Mouse (Mus musculus) olfactory bulb, adult 2 months (tissue): ENCODE data around the gene Ptp4a2.

Experiments used
- CTCF ChIP-seq: fragments of 200-500 bp; IDR thresholded peaks from 2 replicates; pipeline ENCODE4 v1.5.1; 2012; ENCODE audit warnings: low read depth, mild to moderate bottlenecking, low read length, moderate library complexity; ENCODE audit not compliant: insufficient read depth
- POLR2A ChIP-seq: fragments of 200-500 bp; IDR thresholded peaks from 2 replicates; pipeline ENCODE4 v1.6.1; 2012; ENCODE audit warnings: mild to moderate bottlenecking, low read depth, low read length, moderate library complexity; ENCODE audit not compliant: insufficient read depth

DNA sequence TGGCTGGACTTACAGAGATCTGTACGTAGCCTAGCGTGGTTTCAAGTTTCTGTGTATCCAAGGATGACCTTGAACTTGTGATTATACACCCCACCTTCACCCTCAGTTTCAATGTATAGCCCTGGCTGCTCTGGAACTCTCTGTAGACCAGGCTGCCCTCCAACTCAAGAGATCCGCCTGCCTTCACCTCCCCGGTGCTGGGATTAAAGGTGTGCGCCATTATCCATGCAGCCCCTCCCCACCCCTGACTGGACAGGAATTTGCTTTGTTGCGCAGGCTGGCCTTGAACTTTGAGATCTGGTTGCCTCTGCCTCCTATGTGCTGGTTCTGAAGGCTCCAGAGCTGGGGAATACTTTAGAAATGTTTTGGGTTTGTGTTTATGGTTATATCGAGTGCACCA is 24.3 kb downstream of the Ptp4a2 start:
- TF ChIP-seq POLR2A = no peak
- TF ChIP-seq CTCF = no peak
